Mouse (Mus musculus): Measurements from ENCODE around the gene Dnmt3b. TPM values are rescaled to one million over a fixed set of nuclear protein-coding genes. Genes with fewer than 3 reads are reported as not detected.

Dnmt3b gene
- polyA plus RNA-seq, 1 experiment from 2014 or later = 4.3 TPM

DNA sequence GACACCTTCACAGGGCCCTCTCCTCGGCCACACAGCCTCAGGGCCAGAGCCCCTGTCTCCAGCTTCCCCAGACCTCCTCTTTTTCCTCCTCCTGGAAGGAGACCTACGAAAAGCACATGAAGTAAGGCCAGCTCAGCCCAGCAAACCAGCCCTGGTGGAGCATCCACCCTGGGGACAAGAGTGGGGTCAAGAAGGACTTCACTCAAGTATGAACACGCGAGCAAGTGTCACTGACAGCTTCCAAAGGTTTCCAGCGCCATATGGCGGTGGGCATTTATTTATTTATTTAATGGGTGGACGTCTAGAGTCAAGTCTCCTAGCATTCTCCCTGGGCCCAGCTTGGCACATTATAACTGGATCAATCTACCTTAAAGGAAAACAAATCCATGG is 38.0 kb upstream of the Dnmt3b start:
- Histone ChIP-seq H3K27ac (replicated peaks) (peak overlapping the region; percentile 94), H3K4me3 (replicated peaks) (no peak overlapping the region), H3K9me3 (replicated peaks) (no peaks in the 10 kb centered on the region), H3K27me3 (no peaks in the 10 kb centered on the region), H3K4me2 (peak overlapping the region; percentile 25), H3K36me3 (replicated peaks) (no peaks in the 10 kb centered on the region), H3K9ac (0 out of 2 replicates have a peak overlapping the region, but pooled peaks have one; percentile 25), H3K4me1 (replicated peaks) (peaks cover 65% of the 10 kb centered on the region)
- no peak for ATAC-seq (ENCODE audit: insufficient read depth)
- 20% methylated on average over 7 of the region's 7 CpGs for WGBS (ENCODE audit: insufficient replicate concordance)

DNA sequence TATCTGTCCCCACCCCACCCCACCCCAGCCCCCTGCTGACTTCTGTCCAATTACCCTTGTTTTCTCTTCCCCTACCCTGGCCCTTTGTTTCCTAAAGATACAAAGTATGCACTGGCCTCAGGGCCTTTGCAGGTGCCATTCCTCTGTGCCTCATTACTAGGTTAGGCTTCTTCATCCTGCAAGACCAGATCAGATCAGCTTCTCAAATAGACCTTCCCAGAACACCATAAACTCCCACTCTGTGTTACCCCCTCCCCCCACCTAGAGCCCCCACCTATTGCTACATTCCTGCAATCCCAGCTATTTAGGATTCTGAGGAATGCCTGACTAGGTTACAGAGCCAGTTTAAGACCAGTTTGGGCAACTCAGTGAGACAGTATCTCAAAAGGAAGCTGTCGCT is 37.5 kb upstream of the Dnmt3b start:
- no peak overlapping the region for H3K4me2 ChIP-seq
- H3K4me3 ChIP-seq (replicated peaks) = no peak overlapping the region
- H3K27me3 ChIP-seq = no peaks in the 10 kb centered on the region
- 80% methylated on average over 1 of the region's 1 CpGs for WGBS (ENCODE audit: insufficient replicate concordance)
- no peak for ATAC-seq (ENCODE audit: insufficient read depth)
- 0 out of 2 replicates have a peak overlapping the region, but pooled peaks have one; percentile 25 for H3K9ac ChIP-seq
- H3K36me3 ChIP-seq (replicated peaks) = no peaks in the 10 kb centered on the region; the same call in 1 of the 2 replicates
- H3K4me1 ChIP-seq (replicated peaks) = peaks cover 60% of the 10 kb centered on the region
- no peaks in the 10 kb centered on the region for H3K9me3 ChIP-seq (replicated peaks)
- H3K27ac ChIP-seq (replicated peaks) = peak overlapping the region; percentile 94; the same call in 1 of the 2 replicates

DNA sequence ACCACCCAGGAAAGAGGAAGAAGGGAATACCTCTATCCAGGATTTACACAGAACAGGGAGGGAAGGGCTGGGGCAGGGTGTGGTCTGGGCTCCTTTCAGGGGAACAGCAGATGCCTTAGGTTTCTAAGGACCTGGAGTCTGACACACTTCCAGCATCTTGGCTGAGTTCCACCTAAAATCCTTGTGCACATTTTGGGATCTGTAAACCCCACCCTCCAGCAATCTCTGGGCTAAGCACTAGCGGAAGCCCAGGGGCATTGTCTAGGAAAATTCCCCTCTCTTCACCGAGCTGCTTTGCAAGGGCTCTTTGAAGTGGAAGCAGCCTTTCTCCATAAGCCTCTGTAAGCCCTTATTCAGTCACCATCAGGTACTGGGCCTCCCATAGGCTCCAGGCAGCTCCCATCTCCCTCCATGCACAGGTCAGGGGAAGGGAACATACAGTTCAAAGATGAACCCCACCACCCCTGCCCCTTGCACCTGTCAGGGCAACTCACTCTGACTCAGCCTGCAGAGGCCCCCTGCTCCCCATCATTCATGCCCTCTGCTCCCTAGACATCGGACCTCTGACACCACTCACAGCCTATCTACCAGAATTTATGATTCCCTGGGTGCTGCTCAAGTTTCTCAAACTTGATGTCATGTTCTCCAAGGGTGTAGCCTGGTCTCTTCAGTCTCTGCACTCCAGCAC is 36.5 kb upstream of the Dnmt3b start:
- WGBS (ENCODE audit: insufficient replicate concordance) = 51% methylated on average over 3 of the region's 3 CpGs

DNA sequence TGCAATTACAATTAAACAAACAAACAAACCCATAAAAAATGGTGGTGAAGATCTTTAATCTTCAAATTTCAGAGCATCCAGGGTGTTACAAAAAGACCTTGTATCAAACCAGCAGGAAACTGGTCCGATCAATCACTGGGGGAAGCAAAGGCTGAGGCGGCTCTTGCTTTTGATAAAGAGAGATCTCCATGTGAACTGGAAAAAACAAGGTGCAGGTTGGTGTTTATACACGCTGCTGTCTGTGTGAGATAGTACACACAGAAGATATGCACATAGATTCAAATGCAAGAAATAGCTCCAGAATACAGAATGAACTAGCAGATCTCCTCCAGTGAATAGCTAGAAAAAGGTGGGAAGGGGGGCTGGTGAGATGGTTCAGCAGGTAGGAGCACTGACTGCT is 32.4 kb upstream of the Dnmt3b start:
- Histone ChIP-seq H3K4me1 (replicated peaks) (peaks cover 8% of the 10 kb centered on the region), H3K4me2 (no peak overlapping the region), H3K36me3 (replicated peaks) (peaks cover 38% of the 10 kb centered on the region), H3K27ac (replicated peaks) (no peak overlapping the region), H3K27me3 (no peaks in the 10 kb centered on the region), H3K4me3 (replicated peaks) (no peak overlapping the region), H3K9ac (no peak overlapping the region), H3K9me3 (replicated peaks) (no peaks in the 10 kb centered on the region)
- no peak for ATAC-seq (ENCODE audit: insufficient read depth)
- WGBS (ENCODE audit: insufficient replicate concordance) = 23% methylated on average over 3 of the region's 3 CpGs

More for the DNA sequence above, 36.5 kb upstream of the Dnmt3b start:
- H3K9me3 ChIP-seq (replicated peaks) = no peaks in the 10 kb centered on the region
- H3K4me2 ChIP-seq = no peak overlapping the region
- no peak overlapping the region for H3K27ac ChIP-seq (replicated peaks)
- H3K4me1 ChIP-seq (replicated peaks) = peaks cover 50% of the 10 kb centered on the region
- H3K27me3 ChIP-seq = no peaks in the 10 kb centered on the region
- no peak overlapping the region for H3K4me3 ChIP-seq (replicated peaks)
- ATAC-seq (ENCODE audit: insufficient read depth) = no peak
- no peaks in the 10 kb centered on the region; the same call in none of the 2 replicates for H3K36me3 ChIP-seq (replicated peaks)
- H3K9ac ChIP-seq = no peak overlapping the region

DNA sequence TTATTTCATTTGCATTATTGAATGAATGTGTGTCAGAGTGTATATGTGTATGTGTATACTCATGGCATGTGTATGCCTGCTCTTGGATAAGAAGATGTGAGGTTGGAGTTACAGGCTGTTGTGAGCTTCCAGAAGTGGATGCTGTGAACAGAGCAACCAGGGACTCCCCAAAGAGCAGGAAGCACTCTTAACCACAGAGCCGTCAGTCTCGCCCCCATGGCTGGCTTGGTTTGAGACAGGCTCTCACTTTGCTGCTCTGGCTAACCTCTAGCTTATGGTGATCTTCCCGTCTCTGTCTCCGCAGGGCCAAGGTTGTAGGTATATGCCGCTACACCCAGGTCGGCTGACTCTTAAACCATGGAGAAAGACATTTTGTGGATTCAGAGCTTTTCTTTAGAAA is 30.8 kb upstream of the Dnmt3b start:
- H3K27me3 ChIP-seq = no peaks in the 10 kb centered on the region
- no peaks in the 10 kb centered on the region for H3K4me1 ChIP-seq (replicated peaks)
- no peaks in the 10 kb centered on the region for H3K9me3 ChIP-seq (replicated peaks)
- H3K36me3 ChIP-seq (replicated peaks) = peaks cover 51% of the 10 kb centered on the region
- no peak overlapping the region for H3K9ac ChIP-seq
- no peak overlapping the region for H3K4me3 ChIP-seq (replicated peaks)
- H3K4me2 ChIP-seq = no peak overlapping the region
- H3K27ac ChIP-seq (replicated peaks) = no peak overlapping the region
- 58% methylated on average over 6 of the region's 6 CpGs for WGBS (ENCODE audit: insufficient replicate concordance)
- no peak for ATAC-seq (ENCODE audit: insufficient read depth)

DNA sequence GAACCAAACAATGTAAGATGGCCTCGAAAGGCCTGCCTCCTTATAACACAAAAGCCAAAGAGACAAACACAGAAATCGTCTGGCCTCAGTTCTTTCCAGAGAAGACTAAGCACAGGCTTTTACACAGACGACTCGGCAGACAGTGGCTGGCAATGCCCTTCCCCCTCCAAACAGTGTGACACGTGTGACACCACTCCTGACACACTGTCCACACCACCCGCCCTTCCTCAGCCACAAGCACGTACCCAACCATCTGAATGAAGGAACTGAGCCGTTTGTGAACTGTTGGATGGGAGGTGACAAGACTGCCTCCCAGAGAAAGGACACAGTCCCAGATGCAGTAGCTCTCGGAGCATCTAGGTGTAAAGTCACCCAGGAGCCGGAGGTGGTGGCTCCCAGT is 30.4 kb upstream of the Dnmt3b start:
- Histone ChIP-seq H3K9ac (no peak overlapping the region), H3K4me3 (replicated peaks) (no peak overlapping the region), H3K36me3 (replicated peaks) (peaks cover 55% of the 10 kb centered on the region), H3K27ac (replicated peaks) (no peak overlapping the region), H3K4me2 (no peak overlapping the region), H3K27me3 (no peaks in the 10 kb centered on the region), H3K4me1 (replicated peaks) (no peaks in the 10 kb centered on the region), H3K9me3 (replicated peaks) (no peaks in the 10 kb centered on the region)
- 49% methylated on average over 10 of the region's 10 CpGs for WGBS (ENCODE audit: insufficient replicate concordance)
- ATAC-seq (ENCODE audit: insufficient read depth) = no peak

DNA sequence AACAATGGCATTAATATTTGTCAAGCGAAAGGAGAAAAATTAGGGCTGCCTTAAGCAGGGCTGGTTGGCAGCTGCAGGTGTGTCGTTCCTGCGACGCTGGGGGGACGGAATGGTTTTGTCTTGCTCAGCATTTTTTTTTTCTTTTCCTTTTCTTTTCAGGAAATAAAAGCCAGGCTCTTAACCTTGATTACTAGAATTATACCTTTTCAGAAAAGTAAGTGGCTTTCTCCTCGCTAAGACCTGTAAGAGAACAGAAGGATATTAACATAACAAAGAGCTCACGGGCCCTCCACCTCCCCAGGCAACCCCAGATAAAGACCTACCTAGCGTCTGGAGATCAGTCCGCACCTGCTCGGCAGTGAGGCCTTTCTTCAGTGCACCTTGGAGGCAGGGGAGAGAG is 26.8 kb upstream of the Dnmt3b start:
- no peak overlapping the region for H3K4me2 ChIP-seq
- WGBS (ENCODE audit: insufficient replicate concordance) = 83% methylated on average over 10 of the region's 10 CpGs
- H3K9ac ChIP-seq = no peak overlapping the region
- no peak overlapping the region for H3K4me3 ChIP-seq (replicated peaks)
- no peak for ATAC-seq (ENCODE audit: insufficient read depth)
- H3K27ac ChIP-seq (replicated peaks) = no peak overlapping the region
- peaks cover 75% of the 10 kb centered on the region for H3K36me3 ChIP-seq (replicated peaks)
- no peaks in the 10 kb centered on the region for H3K9me3 ChIP-seq (replicated peaks)
- no peaks in the 10 kb centered on the region for H3K4me1 ChIP-seq (replicated peaks)
- H3K27me3 ChIP-seq = no peaks in the 10 kb centered on the region

DNA sequence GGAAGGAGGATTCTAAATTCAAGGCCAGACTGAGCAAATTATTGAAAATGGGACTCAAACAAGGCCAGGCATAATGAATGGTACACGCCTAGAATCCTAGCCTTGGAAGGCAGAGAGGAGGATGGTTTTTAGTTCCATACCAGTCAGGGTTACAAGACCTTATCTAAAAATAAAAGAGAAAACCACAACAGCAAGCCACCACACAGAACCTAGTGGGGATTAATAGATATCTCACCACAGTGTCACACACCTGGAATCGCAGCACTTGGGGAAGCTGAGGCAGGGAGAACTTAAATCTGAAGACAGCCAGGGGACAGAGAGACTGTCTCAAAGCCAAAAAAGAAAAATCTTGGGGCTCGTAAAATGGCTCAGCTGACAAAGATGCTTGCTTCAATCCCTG is 18.3 kb upstream of the Dnmt3b start:
- Histone ChIP-seq H3K4me1 (replicated peaks) (peaks cover 22% of the 10 kb centered on the region), H3K4me3 (replicated peaks) (no peak overlapping the region), H3K9ac (no peak overlapping the region), H3K9me3 (replicated peaks) (no peaks in the 10 kb centered on the region), H3K36me3 (replicated peaks) (peaks cover 27% of the 10 kb centered on the region), H3K27me3 (no peaks in the 10 kb centered on the region), H3K4me2 (peak overlapping the region; percentile 7; the same call in 1 of the 2 replicates), H3K27ac (replicated peaks) (no peak overlapping the region)
- WGBS (ENCODE audit: insufficient replicate concordance) = 14% methylated on average over 3 of the region's 3 CpGs
- no peak for ATAC-seq (ENCODE audit: insufficient read depth)

DNA sequence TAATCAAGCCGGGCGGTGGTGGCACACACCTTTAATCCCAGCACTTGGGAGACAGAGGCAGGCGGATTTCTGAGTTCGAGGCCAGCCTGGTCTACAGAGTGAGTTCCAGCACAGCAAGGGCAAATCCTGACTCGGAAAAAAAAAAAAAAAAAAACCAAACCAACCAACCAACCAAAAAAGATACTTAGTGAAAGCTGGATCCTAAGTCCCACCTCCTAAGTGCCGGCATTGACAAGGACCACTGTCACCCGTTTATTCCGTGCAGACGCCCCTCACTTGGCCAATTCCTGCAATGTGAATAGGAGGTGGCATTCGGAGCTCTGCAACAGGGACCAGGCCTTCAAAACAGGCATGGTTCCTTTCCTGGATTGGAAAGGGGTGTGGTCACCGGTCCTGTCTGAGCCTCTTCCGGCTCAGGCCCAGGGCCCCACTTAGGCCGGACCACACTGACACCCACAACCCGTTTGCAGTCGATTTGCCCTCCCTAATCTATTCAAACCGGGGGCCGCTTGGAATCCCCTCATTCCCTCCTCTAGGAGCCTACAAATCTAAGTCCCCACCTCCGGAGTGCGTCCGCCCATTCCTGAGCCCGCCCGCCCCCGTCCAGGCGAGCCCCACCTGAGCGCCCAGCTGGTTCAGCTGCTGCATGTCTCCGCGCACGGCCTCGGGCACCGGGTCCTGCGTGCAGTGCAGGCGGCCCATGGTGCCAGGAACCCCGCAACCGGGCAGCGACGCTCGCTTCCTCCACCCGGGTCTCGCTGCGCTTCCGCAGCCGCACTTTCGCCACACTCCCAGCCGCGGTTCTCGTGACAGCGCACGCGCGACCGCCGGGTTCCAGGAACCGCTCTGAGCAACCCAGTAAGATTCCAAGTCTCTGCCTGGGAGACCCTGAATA is 17.0 kb upstream of the Dnmt3b start, which contains the start of gene Commd7:
Gene Commd7 (minus strand): TSS at position 806 of the 895 bp plus-strand sequence.
- Histone ChIP-seq H3K9me3 (replicated peaks) (no peaks in the 10 kb centered on the region), H3K4me3 (replicated peaks) (peak within 1 kb of the TSS; percentile 90), H3K36me3 (replicated peaks) (peaks cover 18% of the 10 kb centered on the region), H3K27me3 (no peaks in the 10 kb centered on the region), H3K27ac (replicated peaks) (peak within 1 kb of the TSS; percentile 85), H3K9ac (peak within 1 kb of the TSS; percentile 87), H3K4me1 (replicated peaks) (peaks cover 22% of the 10 kb centered on the region), H3K4me2 (peak within 1 kb of the TSS; percentile 88)
- 2% methylated on average over 53 of the region's 53 CpGs for WGBS (ENCODE audit: insufficient replicate concordance)
- peak; percentile 81 for ATAC-seq (ENCODE audit: insufficient read depth)

DNA sequence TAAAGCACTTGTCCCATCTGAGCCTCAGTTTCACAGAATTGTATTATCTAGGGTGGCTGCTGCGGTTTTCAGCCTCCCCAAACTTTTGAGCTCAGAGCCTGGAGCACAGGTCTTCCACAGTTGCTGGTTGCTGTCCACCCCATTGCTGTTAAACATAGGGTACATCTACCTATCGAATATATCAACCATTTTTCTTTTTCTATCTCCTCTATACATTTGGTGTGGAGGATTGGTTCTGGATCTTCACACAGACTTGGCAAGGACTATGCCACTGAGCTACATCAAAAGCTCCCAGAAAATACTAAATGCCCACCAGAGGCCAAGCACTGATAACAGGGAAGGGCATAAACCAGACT is 16.4 kb upstream of the Dnmt3b start:
- no peak; the same call in 1 of the 2 replicates for ATAC-seq (ENCODE audit: insufficient read depth)
- no peaks in the 10 kb centered on the region for H3K27me3 ChIP-seq
- H3K9me3 ChIP-seq (replicated peaks) = no peaks in the 10 kb centered on the region
- H3K9ac ChIP-seq = peak overlapping the region; percentile 87
- peak overlapping the region; percentile 90 for H3K4me3 ChIP-seq (replicated peaks)
- H3K27ac ChIP-seq (replicated peaks) = peak overlapping the region; percentile 85
- peaks cover 22% of the 10 kb centered on the region for H3K4me1 ChIP-seq (replicated peaks)
- H3K36me3 ChIP-seq (replicated peaks) = peaks cover 13% of the 10 kb centered on the region
- peak overlapping the region; percentile 88 for H3K4me2 ChIP-seq
- 1% methylated on average over 2 of the region's 2 CpGs for WGBS (ENCODE audit: insufficient replicate concordance)

DNA sequence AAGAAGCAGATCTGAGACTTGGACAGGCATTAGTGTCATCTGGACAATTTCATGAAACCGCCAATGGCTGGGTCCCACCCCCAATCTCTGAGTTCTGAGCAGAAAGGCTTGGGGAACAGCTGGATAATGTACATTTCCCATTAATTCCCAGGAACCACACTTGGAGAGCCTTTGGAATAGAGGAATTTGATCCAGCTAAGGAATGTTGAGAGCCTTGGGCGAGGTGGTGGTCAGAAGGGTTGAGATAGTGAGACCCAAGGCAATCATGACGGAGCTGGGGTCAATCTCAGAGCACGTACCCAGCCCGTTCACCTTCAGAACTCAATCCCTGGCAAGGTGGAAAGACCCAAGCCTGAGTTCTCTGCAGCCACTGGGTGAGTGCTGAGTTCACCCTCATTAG is 16.0 kb upstream of the Dnmt3b start:
- no peaks in the 10 kb centered on the region for H3K9me3 ChIP-seq (replicated peaks)
- H3K36me3 ChIP-seq (replicated peaks) = peaks cover 9% of the 10 kb centered on the region
- 0 out of 2 replicates have a peak overlapping the region, but pooled peaks have one; percentile 87 for H3K9ac ChIP-seq
- no peaks in the 10 kb centered on the region for H3K27me3 ChIP-seq
- no peak overlapping the region for H3K27ac ChIP-seq (replicated peaks)
- H3K4me3 ChIP-seq (replicated peaks) = 0 out of 2 replicates have a peak overlapping the region, but pooled peaks have one; percentile 90
- peak overlapping the region; percentile 88 for H3K4me2 ChIP-seq
- no peak for ATAC-seq (ENCODE audit: insufficient read depth)
- peaks cover 22% of the 10 kb centered on the region for H3K4me1 ChIP-seq (replicated peaks)
- WGBS (ENCODE audit: insufficient replicate concordance) = 70% methylated on average over 5 of the region's 5 CpGs
